ENCODE assay signal across 26 mouse cellular contexts in genomic region chr8:57213066-57213465, GRCm38 (mm10).
A peak's percentile ranks its signal among the peaks of the same experiment; 100 is the strongest.
DNase-seq lines count a peak whose midpoint lies in the region; ATAC-seq and TF ChIP-seq lines count a peak whose summit lies in the region.
"Had no signal": no experiment of that assay in that cellular context is flagged by ENCODE, and none has a peak within 500 bp of the region (broad histone marks: within the 10 kb centered on the region; RNA-seq: fewer than 3 reads in every experiment).

No protein-coding gene starts in this region.

- DNase-seq in heart, adult 2 months, result no peak
- DNase-seq in heart, postnatal 0 days (ENCODE audit: low spot score), result no peak
- DNase-seq in heart, postnatal 4 days, result no peak
- DNase-seq in lung, embryonic 14.5 days, result peak; percentile 62
- DNase-seq in lung, postnatal 36 days, result no peak
- DNase-seq in neural tube, embryonic 11.5 days (ENCODE audit: low spot score), result no peak
- DNase-seq: adrenal gland, adult 8-10 months; adrenal gland, postnatal 25 days; cerebellum, adult 11-12 months; cerebellum, adult 8-10 months; cerebellum, postnatal 10 days; cerebellum, postnatal 36 days; embryo, embryonic 11 days; gastrocnemius, postnatal 25 days; heart, adult 18-20 months; heart, postnatal 10 days had no signal

- H3K27me3 ChIP-seq in heart, embryonic 13.5 days (replicated peaks), result no peaks in the 10 kb centered on the region
- no peaks in the 10 kb centered on the region for H3K27me3 ChIP-seq in heart, adult 2 months (ENCODE audit: control insufficient read depth, insufficient read depth, low read length)
- H3K27me3 ChIP-seq in heart, postnatal 0 days (ENCODE audit: control insufficient read depth, insufficient read depth, low read length), result no peaks in the 10 kb centered on the region
- H3K27me3 ChIP-seq in lung, embryonic 14.5 days (ENCODE audit: insufficient read depth, low read length), result no peaks in the 10 kb centered on the region
- H3K27me3 ChIP-seq in neural tube, embryonic 11.5 days (ENCODE audit: control insufficient read depth, insufficient read depth, low read length), result no peaks in the 10 kb centered on the region
- no peaks in the 10 kb centered on the region for H3K27me3 ChIP-seq in neural tube, embryonic 15.5 days (replicated peaks)
- H3K27me3 ChIP-seq: embryonic facial prominence, embryonic 13.5 days; forebrain, embryonic 12.5 days; forebrain, embryonic 15.5 days; hindbrain, embryonic 12.5 days; hindbrain, embryonic 15.5 days had no signal

- no peak overlapping the region for H3K4me2 ChIP-seq in heart, embryonic 13.5 days
- H3K4me2 ChIP-seq in heart, postnatal 0 days (ENCODE audit: low read depth, low read length), result no peak overlapping the region
- H3K4me2 ChIP-seq in lung, embryonic 14.5 days, result no peak overlapping the region
- no peak overlapping the region for H3K4me2 ChIP-seq in neural tube, embryonic 11.5 days (ENCODE audit: low read depth)
- no peak overlapping the region for H3K4me2 ChIP-seq in neural tube, embryonic 15.5 days
- H3K4me2 ChIP-seq: embryonic facial prominence, embryonic 13.5 days; forebrain, embryonic 12.5 days; forebrain, embryonic 15.5 days; hindbrain, embryonic 12.5 days; hindbrain, embryonic 15.5 days had no signal

- H3K79me2 ChIP-seq in heart, adult 2 months (replicated peaks; ENCODE audit: control insufficient read depth, insufficient read depth, low read length), result no peaks in the 10 kb centered on the region

- no peaks in the 10 kb centered on the region for H3K9me3 ChIP-seq in heart, embryonic 13.5 days
- H3K9me3 ChIP-seq in heart, postnatal 0 days (replicated peaks; ENCODE audit: control insufficient read depth, low read length), result no peaks in the 10 kb centered on the region
- H3K9me3 ChIP-seq in lung, embryonic 14.5 days (ENCODE audit: low read depth, low read length), result no peaks in the 10 kb centered on the region
- no peaks in the 10 kb centered on the region for H3K9me3 ChIP-seq in neural tube, embryonic 11.5 days (ENCODE audit: control insufficient read depth, low read length)
- H3K9me3 ChIP-seq in neural tube, embryonic 15.5 days (replicated peaks), result no peaks in the 10 kb centered on the region
- H3K9me3 ChIP-seq: embryonic facial prominence, embryonic 10.5 days; embryonic facial prominence, embryonic 13.5 days; forebrain, embryonic 12.5 days; forebrain, embryonic 15.5 days; hindbrain, embryonic 12.5 days; hindbrain, embryonic 15.5 days had no signal

- H3K27ac ChIP-seq in heart, embryonic 13.5 days (replicated peaks), result peak overlapping the region; percentile 46; the same call in 1 of the 2 replicates
- no peak overlapping the region for H3K27ac ChIP-seq in heart, adult 2 months
- peak overlapping the region; percentile 74 for H3K27ac ChIP-seq in heart, postnatal 0 days (ENCODE audit: low read depth)
- H3K27ac ChIP-seq in lung, embryonic 14.5 days (ENCODE audit: low read depth), result no peak overlapping the region
- no peak overlapping the region for H3K27ac ChIP-seq in neural tube, embryonic 11.5 days (ENCODE audit: low read depth, low read length)
- H3K27ac ChIP-seq in neural tube, embryonic 15.5 days (replicated peaks), result no peak overlapping the region
- H3K27ac ChIP-seq: embryonic facial prominence, embryonic 10.5 days; embryonic facial prominence, embryonic 13.5 days; forebrain, embryonic 12.5 days; forebrain, embryonic 15.5 days; hindbrain, embryonic 12.5 days; hindbrain, embryonic 15.5 days had no signal

- ATAC-seq in heart, embryonic 13.5 days (ENCODE audit: extremely low read depth, insufficient number of reproducible peaks, low FRiP score, low TSS enrichment), result no peak
- no peak for ATAC-seq in heart, postnatal 0 days (ENCODE audit: insufficient read depth, low read depth)
- ATAC-seq in lung, embryonic 14.5 days (ENCODE audit: insufficient read depth), result peak; percentile 69; the same call in 1 of the 2 replicates
- 0 out of 2 replicates have a peak, but pooled peaks have one; percentile 41 for ATAC-seq in neural tube, embryonic 11.5 days (ENCODE audit: insufficient read depth, low FRiP score, low TSS enrichment)
- ATAC-seq in neural tube, embryonic 15.5 days (ENCODE audit: low FRiP score), result no peak
- ATAC-seq: activated CD4-positive, CD25-positive, alpha-beta regulatory T cell, adult 4 months; forebrain, embryonic 15.5 days had no signal

- 71% methylated on average over 5 of the region's 5 CpGs for WGBS in heart, embryonic 13.5 days
- 81% methylated on average over 5 of the region's 5 CpGs for WGBS in heart, adult 2 months
- 80% methylated on average over 5 of the region's 5 CpGs for WGBS in heart, postnatal 0 days
- 37% methylated on average over 5 of the region's 5 CpGs for WGBS in lung, embryonic 14.5 days
- 80% methylated on average over 5 of the region's 5 CpGs for WGBS in neural tube, embryonic 11.5 days
- WGBS in neural tube, embryonic 15.5 days, result 74% methylated on average over 5 of the region's 5 CpGs

- H3K4me3 ChIP-seq in heart, embryonic 13.5 days, result no peak overlapping the region
- H3K4me3 ChIP-seq in heart, adult 2 months, result no peak overlapping the region
- no peak overlapping the region for H3K4me3 ChIP-seq in heart, postnatal 0 days (ENCODE audit: low read depth, low read length)
- no peak overlapping the region for H3K4me3 ChIP-seq in lung, embryonic 14.5 days (ENCODE audit: low read depth, low read length)
- H3K4me3 ChIP-seq in neural tube, embryonic 11.5 days (ENCODE audit: low read depth, low read length), result no peak overlapping the region
- no peak overlapping the region for H3K4me3 ChIP-seq in neural tube, embryonic 15.5 days (replicated peaks)
- H3K4me3 ChIP-seq: embryonic facial prominence, embryonic 10.5 days; embryonic facial prominence, embryonic 13.5 days; erythroblast, embryonic 14.5 days; forebrain, embryonic 12.5 days; forebrain, embryonic 15.5 days; hindbrain, embryonic 12.5 days; hindbrain, embryonic 15.5 days had no signal

- no peaks in the 10 kb centered on the region for H3K36me3 ChIP-seq in heart, embryonic 13.5 days
- peaks cover 2% of the 10 kb centered on the region; the same call in 1 of the 2 replicates for H3K36me3 ChIP-seq in heart, adult 2 months (ENCODE audit: control insufficient read depth, insufficient read depth, low read length)
- no peaks in the 10 kb centered on the region for H3K36me3 ChIP-seq in heart, postnatal 0 days (replicated peaks; ENCODE audit: control insufficient read depth, insufficient read depth, low read length)
- H3K36me3 ChIP-seq in lung, embryonic 14.5 days (ENCODE audit: insufficient read depth), result no peaks in the 10 kb centered on the region
- no peaks in the 10 kb centered on the region for H3K36me3 ChIP-seq in neural tube, embryonic 11.5 days (ENCODE audit: control insufficient read depth, insufficient read depth, low read length)
- no peaks in the 10 kb centered on the region for H3K36me3 ChIP-seq in neural tube, embryonic 15.5 days
- H3K36me3 ChIP-seq: embryonic facial prominence, embryonic 10.5 days; embryonic facial prominence, embryonic 13.5 days; forebrain, embryonic 12.5 days; forebrain, embryonic 15.5 days; hindbrain, embryonic 12.5 days; hindbrain, embryonic 15.5 days had no signal

- peaks cover 21% of the 10 kb centered on the region for H3K4me1 ChIP-seq in heart, embryonic 13.5 days
- no peaks in the 10 kb centered on the region for H3K4me1 ChIP-seq in heart, adult 2 months (ENCODE audit: control insufficient read depth, insufficient read depth, low read length)
- H3K4me1 ChIP-seq in heart, postnatal 0 days (ENCODE audit: control insufficient read depth, insufficient read depth), result no peaks in the 10 kb centered on the region
- H3K4me1 ChIP-seq in lung, embryonic 14.5 days (ENCODE audit: insufficient read depth), result no peaks in the 10 kb centered on the region
- H3K4me1 ChIP-seq in neural tube, embryonic 11.5 days (ENCODE audit: control insufficient read depth, insufficient read depth, low read length), result no peaks in the 10 kb centered on the region
- H3K4me1 ChIP-seq in neural tube, embryonic 15.5 days, result no peaks in the 10 kb centered on the region
- H3K4me1 ChIP-seq: embryonic facial prominence, embryonic 10.5 days; embryonic facial prominence, embryonic 13.5 days; forebrain, embryonic 12.5 days; forebrain, embryonic 15.5 days; hindbrain, embryonic 12.5 days; hindbrain, embryonic 15.5 days had no signal

- no peak for TF ChIP-seq POLR2A in heart, adult 2 months (IDR thresholded peaks at IDR 0.05; ENCODE audit: insufficient read depth, low read depth, low read length)

- TF ChIP-seq CTCF in heart, adult 2 months (IDR thresholded peaks at IDR 0.05), result no peak
- TF ChIP-seq CTCF in heart, postnatal 0 days (IDR thresholded peaks at IDR 0.05; ENCODE audit: low read depth), result no peak
- no peak for TF ChIP-seq CTCF in lung, embryonic 14.5 days (IDR thresholded peaks at IDR 0.05; ENCODE audit: low read depth)

- no peak for TF ChIP-seq EP300 in heart, adult 2 months (IDR thresholded peaks at IDR 0.05; ENCODE audit: insufficient read depth, low read depth, low read length)
- no peak for TF ChIP-seq EP300 in heart, postnatal 0 days (IDR thresholded peaks at IDR 0.05; ENCODE audit: low read depth)

- H3K9ac ChIP-seq in heart, embryonic 13.5 days, result no peak overlapping the region
- H3K9ac ChIP-seq in heart, adult 2 months (ENCODE audit: low read depth, low read length), result no peak overlapping the region
- no peak overlapping the region for H3K9ac ChIP-seq in heart, postnatal 0 days (replicated peaks; ENCODE audit: low read depth, low read length)
- H3K9ac ChIP-seq in lung, embryonic 14.5 days, result no peak overlapping the region
- no peak overlapping the region for H3K9ac ChIP-seq in neural tube, embryonic 11.5 days (ENCODE audit: low read length)
- H3K9ac ChIP-seq in neural tube, embryonic 15.5 days (replicated peaks), result no peak overlapping the region
- H3K9ac ChIP-seq: embryonic facial prominence, embryonic 13.5 days; forebrain, embryonic 12.5 days; forebrain, embryonic 15.5 days; hindbrain, embryonic 12.5 days; hindbrain, embryonic 15.5 days had no signal

- intact Hi-C loops in heart, adult 2 months (cut with DNase I), result loop anchor here (5.0 kb wide), 1 partner anchor 99 kb away; no protein-coding TSS in a partner anchor

Comparison
In these comparisons a context has a peak if more than half of its experiments do, and no peak if none do; other contexts are left out.
1. ATAC-seq: peak in lung, embryonic 14.5 days (single experiment) and neural tube, embryonic 11.5 days (single experiment); none in heart, embryonic 13.5 days (single experiment), heart, postnatal 0 days (single experiment) and neural tube, embryonic 15.5 days (single experiment).
2. H3K27ac ChIP-seq: peak in heart, embryonic 13.5 days (single experiment) and heart, postnatal 0 days (single experiment); none in heart, adult 2 months (single experiment), lung, embryonic 14.5 days (single experiment), neural tube, embryonic 11.5 days (single experiment) and neural tube, embryonic 15.5 days (single experiment).